Mouse (Mus musculus): ENCODE measurements around the gene Pomgnt2. TPM values are rescaled to one million over a fixed set of nuclear protein-coding genes. Genes with fewer than 3 reads are reported as not detected.

Pomgnt2 gene
- total RNA-seq, 1 experiment from 2014 or later: not detected

Other genes with a start within 250 kb of the Pomgnt2 start
- gene Zfp651, start 237.8 kb downstream of the Pomgnt2 start, total RNA-seq (2017): 0.12 TPM in 1 of 2 replicates, not detected in the other
- not detected in 2 replicates for gene Klhl40, start 219.5 kb downstream of the Pomgnt2 start, total RNA-seq (2017)
- gene Hhatl, start 204.6 kb downstream of the Pomgnt2 start, total RNA-seq (2017): not detected in 2 replicates
- 0.25 TPM in 1 of 2 replicates, not detected in the other for gene Ccdc13, start 157.6 kb downstream of the Pomgnt2 start, total RNA-seq (2017)
- gene Higd1a, start 138.7 kb downstream of the Pomgnt2 start, total RNA-seq (2017): 7.2 and 15.2 TPM in 2 replicates
- gene Ackr2, start 98.8 kb downstream of the Pomgnt2 start, total RNA-seq (2017): 0.25 and 4.5 TPM in 2 replicates
- not detected in 2 replicates for gene Cyp8b1, start 80.8 kb downstream of the Pomgnt2 start, total RNA-seq (2017)
- gene Fam198a, start 46.1 kb downstream of the Pomgnt2 start, total RNA-seq (2017): not detected in 2 replicates
- 165 and 197 TPM in 2 replicates for gene Snrk, start 120.2 kb upstream of the Pomgnt2 start, total RNA-seq (2017)

Data from neutrophil, adult 5-6 weeks (primary cell).